Mouse (Mus musculus) lung, postnatal 25 days (tissue): ENCODE results near the gene Foxj1.

Experiments
- DNase-seq: peaks from one replicate; pipeline ENCODE4 v3.0.0; 2022; ENCODE audit warnings: low spot score

Gene Foxj1

GRCm38 (mm10) chr11:116305423-116305822, 29.8 kb downstream of the Foxj1 start:
- no peak for DNase-seq

DNA sequence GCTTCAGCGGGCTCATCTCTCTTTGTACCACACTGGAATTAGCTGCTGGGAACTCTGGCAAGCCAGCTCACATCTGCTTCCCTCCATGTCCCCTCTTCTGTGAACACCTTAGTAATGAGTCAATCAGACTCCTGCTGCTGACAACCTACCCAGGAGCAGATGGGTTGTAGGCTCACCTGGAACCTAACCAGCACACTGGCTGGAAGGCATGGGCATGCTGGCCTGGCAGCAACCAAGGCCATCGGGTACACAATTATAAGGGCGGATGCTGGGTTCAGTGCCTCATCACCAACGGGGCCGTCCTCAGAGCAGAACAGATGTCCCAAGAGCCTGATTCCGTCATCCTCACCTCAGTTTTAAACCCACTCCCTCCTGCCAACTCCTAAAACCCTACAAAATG, 36.6 kb downstream of the Foxj1 start:
- no peak for DNase-seq

GRCm38 (mm10) chr11:116298221-116298620, 37.0 kb downstream of the Foxj1 start:
- no peak for DNase-seq

- DNase-seq, result no peak
Observed at GRCm38 (mm10) chr11:116297017-116297416, 38.2 kb downstream of the Foxj1 start.

GRCm38 (mm10) chr11:116296191-116296734, 38.9 kb downstream of the Foxj1 start:
- no peak for DNase-seq

DNA sequence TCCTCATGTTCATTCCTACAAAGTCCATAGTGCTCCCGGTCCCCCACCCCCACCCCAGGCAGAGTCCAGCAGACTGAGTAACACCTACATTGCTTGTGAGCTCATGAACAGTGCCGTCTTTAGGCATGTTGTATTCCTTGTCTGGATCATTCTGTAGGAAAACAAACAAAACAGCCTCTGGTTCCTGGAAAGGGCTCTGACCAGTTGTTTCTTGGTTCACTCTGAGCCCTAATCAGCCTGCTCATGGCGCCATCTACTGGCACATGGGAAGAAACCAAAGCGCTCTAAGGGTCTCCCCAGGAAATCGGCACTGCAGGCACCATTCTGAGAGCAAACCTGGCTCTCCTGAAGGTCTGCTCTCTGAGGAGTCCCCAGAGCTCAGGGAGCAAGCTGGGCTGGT, 40.9 kb downstream of the Foxj1 start:
- DNase-seq, result peak; percentile 59

GRCm38 (mm10) chr11:116293538-116294137, 41.6 kb downstream of the Foxj1 start:
- no peak for DNase-seq

DNA sequence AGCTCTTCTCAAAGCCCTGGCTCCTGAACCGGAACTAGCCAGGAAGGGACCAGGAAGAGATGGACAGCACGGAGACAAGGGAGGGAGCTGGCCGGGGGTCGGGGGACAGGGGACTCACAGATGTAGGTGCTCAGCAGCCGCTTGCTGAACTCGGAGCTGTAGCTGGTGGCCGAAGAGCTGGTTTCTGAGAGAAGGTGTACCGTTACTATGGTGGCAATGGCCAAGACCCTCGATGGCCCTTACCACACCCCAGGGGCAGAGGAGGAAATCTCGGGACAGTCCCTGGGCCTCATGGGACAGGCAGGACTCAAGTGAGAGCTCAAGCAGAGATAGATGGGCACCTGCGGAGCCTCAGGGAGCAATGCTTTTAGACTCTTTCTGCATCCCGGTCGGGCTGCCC, 42.8 kb downstream of the Foxj1 start:
- no peak for DNase-seq

- no peak for DNase-seq
Observed at GRCm38 (mm10) chr11:116290556-116290955, 44.6 kb downstream of the Foxj1 start.

- no peak for DNase-seq
Observed at GRCm38 (mm10) chr11:116287351-116287750, 47.8 kb downstream of the Foxj1 start.

DNA sequence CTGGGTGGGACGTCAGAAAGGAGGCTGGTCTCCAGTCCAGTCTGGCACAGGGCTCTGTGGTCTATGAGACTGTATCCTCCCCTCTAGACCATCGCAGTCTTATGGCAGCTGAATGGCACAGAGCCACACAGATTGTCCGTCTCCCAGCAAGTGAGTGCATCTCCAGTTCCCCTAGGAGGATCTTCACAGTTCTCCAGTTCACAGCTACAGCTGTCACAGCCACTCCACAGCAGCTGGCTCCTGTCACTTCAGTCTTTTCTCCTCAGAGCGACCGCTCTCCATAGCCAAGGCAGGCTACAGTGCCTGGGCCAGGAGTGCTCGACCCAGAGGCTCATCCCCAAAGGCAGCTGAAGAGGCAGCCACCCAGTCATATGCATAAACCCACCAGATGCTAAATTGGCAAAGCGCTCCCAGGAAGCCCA, 49.4 kb downstream of the Foxj1 start:
- peak; percentile 16 for DNase-seq

GRCm38 (mm10) chr11:116283982-116284381, 51.2 kb downstream of the Foxj1 start:
- DNase-seq, result no peak

DNA sequence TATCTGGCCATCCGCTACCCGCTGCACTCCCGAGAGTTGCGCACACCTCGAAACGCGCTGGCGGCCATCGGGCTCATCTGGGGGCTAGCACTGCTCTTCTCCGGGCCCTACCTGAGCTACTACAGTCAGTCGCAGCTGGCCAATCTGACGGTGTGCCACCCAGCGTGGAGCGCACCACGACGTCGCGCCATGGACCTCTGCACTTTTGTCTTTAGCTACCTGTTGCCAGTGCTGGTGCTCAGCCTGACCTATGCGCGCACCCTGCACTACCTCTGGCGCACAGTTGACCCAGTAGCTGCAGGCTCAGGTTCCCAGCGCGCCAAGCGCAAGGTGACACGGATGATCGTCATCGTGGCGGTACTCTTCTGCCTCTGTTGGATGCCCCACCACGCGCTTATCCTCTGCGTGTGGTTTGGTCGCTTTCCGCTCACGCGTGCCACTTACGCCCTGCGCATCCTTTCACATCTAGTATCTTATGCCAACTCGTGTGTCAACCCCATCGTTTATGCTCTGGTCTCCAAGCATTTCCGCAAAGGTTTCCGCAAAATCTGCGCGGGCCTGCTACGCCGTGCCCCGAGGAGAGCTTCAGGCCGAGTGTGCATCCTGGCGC, 52.2 kb downstream of the Foxj1 start:
- no peak for DNase-seq

- no peak for DNase-seq
Observed at GRCm38 (mm10) chr11:116282089-116282488, 53.1 kb downstream of the Foxj1 start.

GRCm38 (mm10) chr11:116281671-116282070, 53.5 kb downstream of the Foxj1 start:
- DNase-seq, result no peak

- DNase-seq, result no peak
Observed at GRCm38 (mm10) chr11:116280751-116281663, 54.2 kb downstream of the Foxj1 start, which contains the start of gene Galr2. Gene Galr2, plus strand, starts transcription at chr11:116280939.
